Mouse (Mus musculus): ENCODE results near the gene Rps27a.

Rps27a gene

GRCm38 (mm10) chr11:29512818-29513535, 34.9 kb downstream of the Rps27a start:
- DNase-seq (ENCODE audit: low read depth, low spot score) = peak; percentile 1

GRCm38 (mm10) chr11:29509421-29509820, 38.5 kb downstream of the Rps27a start:
- DNase-seq (ENCODE audit: low read depth, low spot score) = no peak

GRCm38 (mm10) chr11:29504899-29505625, 42.8 kb downstream of the Rps27a start:
- no peak for DNase-seq (ENCODE audit: low read depth, low spot score)

- no peak for DNase-seq (ENCODE audit: low read depth, low spot score)
Measured at GRCm38 (mm10) chr11:29503948-29504893, 43.7 kb downstream of the Rps27a start.

- no peak for DNase-seq (ENCODE audit: low read depth, low spot score)
Measured at GRCm38 (mm10) chr11:29496962-29497361, 50.9 kb downstream of the Rps27a start.
